Mouse (Mus musculus): ENCODE measurements around the gene Etv6.

DNA sequence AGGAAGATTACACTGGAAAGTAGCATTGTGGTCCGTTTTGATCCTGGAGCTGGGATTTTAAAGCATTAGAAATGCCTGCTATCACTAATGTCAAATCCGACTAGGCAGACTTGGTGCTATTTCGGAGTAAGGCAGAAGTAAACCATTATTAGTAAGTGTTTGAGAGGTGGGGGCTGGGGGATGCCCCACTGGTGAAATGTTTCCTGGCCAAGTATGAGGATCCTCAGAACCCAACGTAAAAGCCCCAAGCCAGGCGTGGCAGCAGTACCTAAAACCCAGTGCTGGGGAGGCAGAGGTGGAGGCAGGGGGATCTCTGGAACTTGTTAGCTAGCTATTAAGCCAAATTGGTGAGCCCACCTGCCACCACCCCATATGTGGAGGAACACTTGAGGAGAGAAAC is 83.0 kb downstream of the Etv6 start:
- TF ChIP-seq CTCF (IDR thresholded peaks at IDR 0.05 in 2 of 3, conservative IDR thresholded peaks at IDR 0.05 in 1 of 3; ENCODE audit: control insufficient read depth in 1 of 3, insufficient read depth in 1 of 3, low read depth in 2 of 3, low read length in 3 of 3, poor library complexity in 1 of 3, severe bottlenecking in 1 of 3) (no peak), ZMIZ1 (IDR thresholded peaks at IDR 0.05; ENCODE audit: low read depth, low read length) (no peak)
